Mouse (Mus musculus) kidney, postnatal 25 days (tissue): ENCODE measurements around the gene Ubtd2.
A peak's percentile ranks its signal among the peaks of the same experiment; 100 is the strongest.
"Not testable (repeated sequence)": the region's sequence is repeated elsewhere in the genome, so short reads cannot be mapped to it uniquely, and the experiment has no call there.

Source experiments
- DNase-seq, 2 experiments: peaks; one replicate each; pipeline ENCODE4 v3.0.0; 2021; ENCODE audit warnings: mixed read lengths in 2 of 2

Gene Ubtd2

DNA sequence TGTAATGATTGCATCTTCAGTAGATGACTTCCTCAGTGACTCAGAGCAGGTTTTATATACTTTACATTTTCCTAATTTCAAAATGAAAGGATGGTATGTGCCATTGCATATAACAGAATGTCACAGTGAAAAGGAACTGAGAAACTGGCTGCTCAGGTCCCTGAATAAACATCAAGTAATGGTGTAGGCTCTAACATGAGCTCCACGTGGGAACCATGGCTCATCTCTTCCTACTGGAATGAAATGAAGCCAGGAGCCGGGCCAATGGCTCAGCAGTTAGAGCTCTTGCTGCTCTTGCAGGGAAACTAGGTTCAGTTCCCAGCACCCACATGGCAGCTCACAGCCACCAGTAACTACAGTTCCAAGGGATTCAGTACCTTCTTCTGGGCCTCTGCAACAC lies 16.8 kb downstream of the Ubtd2 start:
- DNase-seq = no peak

DNA sequence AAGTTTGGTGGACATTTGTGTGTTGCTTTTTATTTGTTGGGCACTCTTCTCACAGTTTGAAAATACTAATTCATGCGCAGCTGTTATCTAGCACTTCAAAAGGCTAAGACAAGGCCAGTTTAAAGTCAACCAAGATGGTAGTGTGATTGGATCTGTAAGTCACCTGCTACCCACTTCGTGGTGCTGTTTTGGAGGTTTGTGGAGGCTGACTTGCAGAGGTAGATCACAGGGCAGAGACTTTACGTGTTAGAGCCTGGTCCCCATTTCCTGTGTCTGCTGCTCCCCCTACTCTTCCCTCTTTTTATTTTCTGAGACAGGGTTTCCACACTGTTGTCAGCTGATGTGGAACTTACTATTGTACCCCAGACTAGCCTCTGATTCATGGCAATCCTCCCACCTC lies 19.6 kb downstream of the Ubtd2 start:
- no peak for DNase-seq

DNA sequence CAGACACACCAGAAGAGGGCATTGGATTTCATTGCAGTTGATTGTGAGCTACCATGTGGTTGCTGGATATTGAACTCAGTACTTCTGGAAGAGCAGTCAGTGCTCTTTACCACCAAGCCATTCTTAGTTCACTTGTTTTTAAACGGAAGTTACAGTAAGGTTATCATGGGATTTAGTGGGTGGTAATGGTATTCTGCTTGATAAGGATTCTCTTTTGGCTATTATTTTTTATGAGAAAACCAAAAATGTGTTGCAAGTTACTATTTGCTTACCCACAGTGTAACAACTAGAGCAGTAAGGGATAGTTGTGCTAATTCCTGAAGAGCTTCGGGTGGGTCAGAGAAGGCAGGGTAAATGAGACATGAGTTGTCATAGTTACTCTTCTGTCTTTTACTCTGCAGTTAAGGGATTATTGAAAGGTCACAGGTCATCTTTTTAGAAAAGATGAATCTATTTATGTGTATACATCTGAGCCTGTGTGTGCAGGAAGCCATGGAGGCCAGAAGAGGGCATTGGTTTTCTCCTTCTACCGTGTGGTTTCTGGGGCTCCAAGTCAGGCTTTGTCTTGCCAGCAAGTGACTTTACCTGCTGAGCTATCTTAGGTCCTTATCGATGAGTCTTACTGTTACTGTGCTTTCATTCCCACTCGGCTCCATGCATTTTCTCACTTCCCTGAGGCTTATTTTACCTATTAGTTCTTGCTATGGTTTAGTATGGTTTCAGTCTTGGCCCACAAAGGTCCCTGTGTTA lies 20.5 kb downstream of the Ubtd2 start:
- no peak for DNase-seq

DNA sequence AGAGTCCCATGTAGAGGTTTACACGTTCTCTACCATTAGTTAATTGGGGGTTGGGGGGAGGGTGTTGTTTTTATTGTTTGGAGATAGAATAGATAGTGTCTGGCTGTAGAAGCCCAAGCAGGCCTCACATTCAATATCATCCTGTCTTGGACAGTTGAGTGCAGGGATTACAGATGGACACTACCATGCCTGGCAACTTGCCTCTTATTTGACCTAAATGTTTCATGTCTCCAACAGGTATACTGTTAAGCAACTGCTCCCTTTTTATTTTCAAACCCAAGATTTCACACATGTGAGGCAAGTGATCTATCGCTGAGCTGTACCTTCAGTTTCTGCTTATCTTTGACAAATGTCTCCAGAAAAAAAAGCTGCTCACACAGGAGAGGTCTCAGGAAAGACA lies 26.4 kb downstream of the Ubtd2 start:
- DNase-seq = no peak

DNA sequence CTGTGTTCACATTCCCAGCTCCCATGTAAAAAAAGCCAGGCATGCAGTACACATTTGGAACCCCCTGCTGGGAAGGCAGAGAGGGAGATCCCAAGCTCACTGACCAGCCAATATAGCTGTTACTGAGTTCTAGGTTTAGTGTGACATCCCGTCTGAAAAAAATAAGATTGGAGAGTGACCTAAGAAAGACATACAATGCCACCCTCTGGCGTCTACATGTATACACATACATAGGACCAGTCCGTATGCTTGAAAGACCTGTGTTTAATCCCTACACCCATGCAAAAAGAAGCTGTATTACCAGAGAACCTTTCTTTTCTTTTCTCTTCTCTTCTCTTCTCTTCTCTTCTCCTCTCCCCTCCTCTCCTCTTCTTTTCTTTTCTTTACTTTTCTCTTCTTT lies 30.1 kb downstream of the Ubtd2 start:
- DNase-seq = no peak

DNA sequence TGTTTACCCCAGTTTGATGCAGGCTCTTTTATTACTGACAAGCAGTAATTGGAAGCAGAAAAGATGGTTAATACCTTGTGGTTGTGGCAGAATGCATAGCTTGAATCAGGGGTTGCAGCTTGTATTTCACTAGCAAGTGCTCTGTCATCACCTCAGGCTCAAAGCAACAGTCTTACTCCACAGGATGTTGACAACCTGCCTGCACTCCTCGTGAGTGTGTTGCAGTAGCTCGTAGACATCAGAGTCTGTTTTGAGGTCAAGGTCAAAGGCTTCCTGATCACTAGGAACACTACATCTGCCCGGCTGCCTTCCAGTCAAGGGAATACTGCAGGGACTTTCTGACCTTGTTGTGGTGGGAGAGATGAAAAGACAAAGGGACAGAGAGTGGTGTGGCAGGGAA lies 31.5 kb downstream of the Ubtd2 start:
- DNase-seq = no peak

DNA sequence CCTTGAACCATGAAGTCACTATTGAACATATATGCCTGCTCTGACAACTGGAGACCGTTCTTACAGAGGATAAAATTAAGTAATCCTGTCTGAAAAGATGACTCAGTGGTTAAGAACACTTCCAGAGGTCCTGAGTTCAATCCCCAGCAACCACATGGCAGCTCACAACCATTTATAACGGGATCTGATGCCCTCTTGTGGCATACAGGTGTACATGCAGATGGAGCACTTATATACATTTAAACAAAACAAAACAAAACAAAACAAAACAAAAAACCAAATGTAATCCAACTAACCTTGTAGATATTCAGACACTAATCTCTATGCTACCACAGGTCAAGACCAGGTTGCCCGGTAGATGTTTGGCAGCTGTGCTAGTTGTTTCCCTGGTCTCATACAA lies 32.3 kb downstream of the Ubtd2 start:
- DNase-seq = no peak

DNA sequence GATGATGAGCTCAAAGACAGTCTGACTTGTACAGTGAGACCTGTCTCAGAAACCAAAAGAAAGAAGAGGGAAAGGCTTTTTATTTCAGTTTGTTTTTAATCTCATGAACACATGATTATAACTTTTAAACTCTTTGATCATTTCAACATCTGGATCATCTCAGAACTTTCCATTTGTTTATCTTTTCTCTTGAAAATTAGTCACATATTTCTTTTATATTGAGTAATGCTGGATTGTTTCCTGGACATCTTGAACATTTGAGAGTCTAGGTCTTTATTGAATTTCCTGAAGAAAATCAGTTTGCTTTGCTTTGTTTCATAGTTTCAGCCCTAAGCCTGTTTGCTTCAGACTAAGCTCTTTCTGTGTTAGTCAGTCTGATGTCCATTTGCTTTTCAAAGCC lies 33.2 kb downstream of the Ubtd2 start:
- no peak for DNase-seq

DNA sequence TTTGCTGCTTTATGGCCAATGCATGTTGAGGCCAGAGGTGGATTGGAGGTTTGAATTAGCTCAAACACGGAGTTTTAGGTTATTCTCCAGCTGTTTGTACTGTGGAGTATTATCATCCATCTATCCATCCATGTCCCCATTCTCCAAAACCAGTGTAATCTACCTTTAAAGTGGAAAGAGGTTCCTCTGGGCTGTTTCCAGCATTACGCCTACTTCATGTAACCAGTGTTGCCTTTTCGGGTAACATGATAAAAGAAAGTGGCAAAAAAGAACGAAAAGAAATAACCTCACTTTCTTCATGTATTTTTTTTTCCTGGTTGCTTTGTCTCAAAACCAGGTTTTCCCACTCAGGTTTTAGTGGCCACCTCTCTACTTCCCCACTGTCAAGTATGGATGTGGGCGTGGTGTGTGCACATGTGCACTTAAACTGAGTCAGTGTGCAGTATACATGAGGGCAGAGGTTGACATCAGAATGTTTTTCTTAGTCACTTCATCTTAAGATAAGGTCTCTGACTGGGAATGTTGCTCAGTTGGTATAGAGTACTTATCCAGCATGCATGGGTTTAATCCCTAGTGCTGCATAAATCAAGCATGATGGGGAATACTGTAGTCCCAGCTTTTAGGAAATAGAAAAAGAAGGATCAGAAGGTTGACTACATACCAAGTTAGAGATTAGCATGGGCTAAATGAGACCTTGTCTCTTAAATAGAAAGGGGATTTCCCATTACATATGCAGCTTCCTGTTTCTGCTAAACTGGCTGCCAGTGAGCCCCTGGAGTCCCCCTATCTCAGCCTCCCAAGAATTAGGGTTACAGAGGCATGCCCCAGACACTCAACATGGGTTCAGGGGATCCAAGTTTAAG lies 33.9 kb downstream of the Ubtd2 start:
- DNase-seq = no peak

DNA sequence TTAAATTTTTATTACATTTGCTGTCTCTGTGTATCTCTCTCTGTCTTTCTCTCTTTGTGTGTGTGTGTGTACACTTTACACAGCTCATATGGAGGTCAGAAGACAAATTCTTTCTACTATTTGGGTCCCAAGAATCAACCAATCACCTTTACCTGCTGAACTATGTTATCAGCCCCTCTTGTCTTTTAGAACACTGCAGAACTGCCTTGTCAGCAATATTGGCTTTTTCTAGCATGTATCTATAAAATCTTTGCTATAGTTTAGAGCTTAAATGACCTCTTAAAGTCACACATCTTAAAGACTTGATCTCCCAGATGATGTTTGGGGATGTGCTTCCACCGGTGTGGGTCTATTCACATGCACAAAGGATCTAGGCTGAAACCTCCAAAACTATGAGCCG lies 35.9 kb downstream of the Ubtd2 start:
- DNase-seq = no peak

DNA sequence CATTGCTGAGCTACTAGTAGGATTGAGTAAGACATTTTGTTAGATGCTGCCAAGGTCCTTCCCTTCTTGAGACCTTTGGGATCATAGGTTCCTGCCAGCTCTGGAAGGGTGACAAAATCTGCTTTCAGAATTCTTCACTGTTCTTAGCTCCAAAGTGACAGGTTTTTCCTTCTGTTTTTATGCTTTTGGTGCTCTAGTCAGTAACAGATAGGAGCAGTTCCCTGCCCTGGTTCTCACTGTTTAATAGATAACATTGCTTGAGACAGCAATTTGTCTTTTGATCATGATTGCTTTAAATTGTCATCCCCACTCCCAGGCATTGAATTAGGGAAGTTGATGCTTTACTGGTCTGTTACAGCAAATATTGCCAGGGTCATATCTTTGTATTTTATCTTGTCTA lies 38.1 kb downstream of the Ubtd2 start:
- no peak for DNase-seq

DNA sequence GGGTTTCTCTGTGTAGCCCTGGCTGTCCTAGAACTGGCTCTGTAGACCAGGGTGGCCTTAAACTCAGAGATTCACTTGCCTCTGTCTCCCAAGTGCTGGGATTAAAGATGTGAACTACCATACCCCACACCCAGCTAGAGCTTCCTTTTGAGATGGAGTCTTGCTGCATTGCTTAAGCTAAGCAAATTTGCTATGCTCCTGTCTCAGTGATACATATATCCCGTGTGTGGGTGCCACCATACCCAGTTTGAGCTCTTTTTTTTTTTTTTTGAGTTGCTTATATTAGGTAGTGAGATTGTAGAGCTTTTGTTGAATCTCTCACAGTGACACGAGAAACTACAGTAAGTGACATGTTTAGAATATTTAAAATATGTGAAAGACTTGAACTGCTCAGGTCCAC lies 40.1 kb downstream of the Ubtd2 start:
- DNase-seq = no peak

DNA sequence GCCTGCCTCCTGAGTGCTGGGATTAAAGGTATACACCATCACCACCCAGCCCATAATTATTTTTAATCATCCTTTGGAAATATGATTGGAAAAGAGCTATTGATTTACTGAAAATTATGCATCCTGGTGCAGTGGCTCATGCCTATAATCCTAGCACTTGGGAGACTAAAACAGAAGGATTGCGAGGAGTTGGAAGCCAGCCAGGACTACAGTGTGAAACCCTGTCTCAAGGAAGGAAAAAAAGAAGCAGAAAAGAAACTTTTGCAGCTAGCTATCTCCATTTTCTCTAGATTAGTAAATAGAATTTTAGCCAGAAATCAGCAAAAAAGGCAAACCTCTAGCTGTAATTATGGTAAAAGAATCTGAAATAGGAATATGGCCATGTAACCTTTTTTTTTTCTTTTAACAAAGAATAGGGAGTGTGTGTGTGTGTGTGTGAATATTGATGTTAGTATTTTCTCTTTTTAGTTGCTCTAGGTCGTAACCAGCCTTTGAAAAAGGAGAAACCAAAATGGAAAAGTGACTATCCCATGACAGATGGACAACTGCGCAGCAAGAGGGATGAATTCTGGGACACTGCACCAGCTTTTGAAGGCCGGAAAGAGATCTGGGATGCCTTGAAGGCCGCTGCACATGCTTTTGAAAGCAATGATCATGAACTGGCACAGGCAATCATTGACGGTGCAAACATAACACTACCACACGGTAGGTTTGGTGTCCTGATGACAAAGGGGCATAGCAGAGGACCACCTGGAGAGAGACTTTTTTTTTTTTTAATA lies 43.8 kb downstream of the Ubtd2 start:
- DNase-seq = peak; percentile 42 to 68

DNA sequence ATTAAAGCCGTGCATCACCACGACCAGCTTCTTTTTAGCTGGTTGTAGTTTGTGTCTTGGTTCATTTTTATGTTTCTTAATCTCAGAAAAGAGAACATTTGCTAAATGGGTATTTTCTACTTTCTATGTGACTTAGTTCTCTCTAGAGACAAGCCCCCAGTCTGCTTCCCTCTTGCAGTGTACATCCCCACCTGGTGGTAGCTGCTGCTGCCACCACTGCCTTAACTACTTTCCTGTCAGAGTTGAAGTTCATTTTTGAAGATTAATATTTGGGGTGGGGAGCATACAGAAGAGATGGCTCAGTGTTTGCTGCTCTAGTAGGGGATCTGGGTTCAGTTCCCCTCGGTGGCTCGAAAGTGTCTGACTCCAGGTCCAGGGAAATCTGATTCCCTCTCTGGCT lies 44.8 kb downstream of the Ubtd2 start:
- no peak for DNase-seq

DNA sequence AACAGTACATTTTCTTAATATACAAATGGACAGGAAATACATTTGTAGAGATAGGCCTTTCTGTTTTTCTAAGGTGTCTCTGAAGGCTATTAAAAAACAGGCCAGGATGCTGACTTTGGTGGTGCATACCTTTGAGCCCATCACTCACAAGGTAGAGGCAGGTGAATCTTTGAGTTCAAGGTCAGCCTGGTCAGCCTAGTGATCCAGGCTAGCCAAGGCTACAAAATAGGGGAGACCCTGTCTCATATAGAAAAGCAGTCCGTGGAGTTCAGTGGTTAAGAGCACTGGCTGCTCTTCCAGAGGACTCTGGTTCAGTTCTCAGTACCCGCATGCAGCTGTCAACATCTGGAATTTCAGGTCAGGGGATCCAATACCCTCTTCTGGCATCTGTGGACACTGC lies 48.5 kb downstream of the Ubtd2 start:
- no peak for DNase-seq

DNA sequence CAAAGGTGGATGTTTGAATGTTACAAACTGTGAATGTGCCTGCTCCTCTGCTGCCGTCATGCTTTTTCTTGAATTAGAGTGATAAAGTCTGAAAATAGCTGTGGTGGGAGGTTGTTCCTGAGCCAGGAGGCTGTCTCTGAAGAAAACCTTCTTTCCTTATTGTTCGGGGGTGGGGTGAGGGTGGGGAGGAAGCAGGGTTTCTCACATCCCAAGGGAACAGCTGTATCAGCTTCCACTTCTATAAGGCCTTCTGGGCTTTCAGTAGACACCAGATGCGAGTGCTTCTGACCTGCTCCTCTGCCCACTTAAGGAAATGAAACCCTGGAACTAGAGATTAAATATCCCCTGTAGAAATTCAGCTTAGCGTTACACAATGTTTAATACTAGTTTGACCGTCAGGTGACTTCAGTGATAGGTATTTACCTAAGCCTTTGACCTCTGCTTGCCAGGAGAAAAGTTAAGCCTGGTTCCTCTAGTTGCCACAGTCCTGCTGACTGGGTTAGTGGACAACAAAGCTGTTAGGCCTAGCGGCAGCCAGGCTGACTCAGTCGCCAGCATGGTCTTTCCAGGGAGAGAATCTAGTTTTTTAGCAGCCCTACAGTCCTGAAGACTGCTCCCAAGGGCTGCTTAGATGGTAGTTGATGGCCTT lies 50.0 kb downstream of the Ubtd2 start:
- no peak for DNase-seq

DNA sequence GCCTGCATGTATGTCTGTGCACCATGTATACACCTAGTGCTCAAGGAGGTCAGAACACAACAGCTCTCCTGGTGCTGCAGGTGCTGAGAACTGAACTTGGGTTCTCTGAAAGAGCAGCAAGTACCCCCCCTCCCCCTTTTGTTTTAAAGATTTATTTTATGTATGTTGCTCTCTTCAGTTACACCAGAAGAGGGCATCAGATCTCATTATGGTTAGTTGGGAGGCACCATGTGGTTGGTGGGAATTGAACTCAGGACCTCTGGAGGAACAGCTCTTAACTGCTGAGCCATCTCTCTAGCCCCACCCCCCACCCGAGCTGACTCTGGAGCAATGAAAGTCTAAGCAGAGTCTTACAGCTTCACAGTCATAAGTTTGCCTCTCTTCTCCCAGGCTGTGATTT lies 55.8 kb downstream of the Ubtd2 start:
- DNase-seq = no peak

DNA sequence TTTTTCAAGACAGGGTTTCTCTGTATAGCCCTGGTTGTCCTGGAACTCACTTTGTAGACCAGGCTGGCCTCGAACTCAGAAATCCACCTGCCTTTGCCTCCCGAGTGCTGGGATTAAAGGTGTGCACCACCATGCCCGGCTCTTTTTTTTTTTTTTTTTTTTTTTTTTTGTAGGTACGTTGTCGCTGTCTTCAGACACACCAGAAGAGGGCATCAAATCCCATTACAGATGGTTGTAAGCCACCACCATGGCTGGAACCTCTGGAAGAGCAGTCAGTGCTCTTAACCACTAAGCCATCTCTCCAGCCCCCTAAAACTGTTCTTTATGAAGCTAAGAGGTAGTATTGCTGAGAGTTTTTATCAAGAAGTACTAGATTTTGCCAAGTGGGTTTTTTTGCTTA lies 59.7 kb downstream of the Ubtd2 start:
- DNase-seq = not testable (repeated sequence)

DNA sequence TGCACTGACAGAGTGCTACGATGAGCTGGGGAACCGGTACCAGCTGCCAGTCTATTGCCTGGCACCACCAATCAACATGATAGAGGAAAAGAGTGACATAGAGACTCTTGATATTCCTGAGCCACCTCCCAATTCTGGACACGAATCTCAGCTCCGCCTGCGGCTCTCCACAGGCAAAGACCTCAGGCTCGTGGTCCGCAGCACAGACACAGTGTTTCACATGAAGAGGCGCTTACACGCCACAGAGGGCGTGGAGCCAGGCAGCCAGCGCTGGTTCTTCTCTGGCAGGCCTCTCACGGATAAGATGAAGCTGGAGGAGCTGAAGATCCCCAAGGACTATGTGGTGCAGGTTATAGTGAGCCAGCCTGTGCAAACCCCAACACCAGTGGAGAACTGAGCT lies 60.9 kb downstream of the Ubtd2 start:
- no peak for DNase-seq

DNA sequence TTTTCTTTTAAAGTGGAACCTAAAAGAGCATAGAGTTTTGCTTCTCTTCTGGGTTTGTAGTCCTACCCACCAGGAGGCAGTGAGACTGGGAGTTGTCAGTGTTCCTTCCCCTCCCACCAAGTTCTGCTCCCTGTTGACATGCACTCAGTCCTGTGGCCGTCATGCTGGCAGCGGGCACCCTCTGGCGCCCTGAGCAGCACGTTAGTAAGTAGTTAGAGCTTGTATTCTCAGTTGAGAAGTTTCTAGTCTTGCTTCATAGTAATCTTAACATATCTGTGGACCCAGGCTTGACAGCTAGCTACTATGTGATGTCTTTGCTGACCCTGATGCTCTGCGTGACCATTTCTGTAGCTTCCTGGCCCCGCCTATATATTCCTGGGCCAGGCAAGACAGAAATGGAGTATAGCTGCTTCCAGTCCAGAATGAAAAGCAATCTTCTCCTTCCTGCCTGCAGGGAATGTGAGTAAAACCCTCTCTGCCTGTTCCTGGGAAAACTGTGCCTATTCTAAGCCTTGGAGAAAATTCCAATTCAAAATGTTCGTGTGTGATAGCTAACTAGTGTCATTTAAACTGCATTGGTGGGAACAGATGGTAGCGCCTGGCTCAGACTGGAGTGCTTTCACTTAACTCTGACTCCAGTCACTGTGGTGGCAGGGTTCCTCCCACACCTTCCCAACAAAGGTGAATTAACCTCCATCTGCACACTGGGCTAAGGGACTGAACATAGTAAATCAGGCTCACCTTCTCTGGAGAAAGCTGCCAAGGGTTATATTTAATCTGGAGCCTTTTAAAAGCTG lies 61.9 kb downstream of the Ubtd2 start:
- DNase-seq = no peak

DNA sequence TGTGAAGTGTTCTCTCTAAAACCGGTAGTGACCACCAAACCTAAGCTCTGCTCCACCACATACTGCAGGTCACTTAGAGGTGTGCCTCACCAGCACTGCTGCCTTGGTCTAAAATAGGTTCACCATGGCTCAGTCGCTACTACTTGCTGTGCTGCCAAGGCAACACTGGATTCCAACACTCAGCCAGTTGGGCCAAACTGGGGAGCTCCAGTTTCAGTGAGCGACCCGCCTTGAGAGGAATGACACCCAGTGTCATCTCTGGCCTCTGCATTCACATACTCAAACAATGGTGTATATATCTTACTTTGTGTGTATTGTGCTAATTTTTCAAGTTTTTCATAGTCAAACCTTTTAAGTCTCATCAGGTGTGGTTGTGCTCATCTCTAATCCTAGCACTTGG lies 63.6 kb downstream of the Ubtd2 start:
- no peak for DNase-seq

DNA sequence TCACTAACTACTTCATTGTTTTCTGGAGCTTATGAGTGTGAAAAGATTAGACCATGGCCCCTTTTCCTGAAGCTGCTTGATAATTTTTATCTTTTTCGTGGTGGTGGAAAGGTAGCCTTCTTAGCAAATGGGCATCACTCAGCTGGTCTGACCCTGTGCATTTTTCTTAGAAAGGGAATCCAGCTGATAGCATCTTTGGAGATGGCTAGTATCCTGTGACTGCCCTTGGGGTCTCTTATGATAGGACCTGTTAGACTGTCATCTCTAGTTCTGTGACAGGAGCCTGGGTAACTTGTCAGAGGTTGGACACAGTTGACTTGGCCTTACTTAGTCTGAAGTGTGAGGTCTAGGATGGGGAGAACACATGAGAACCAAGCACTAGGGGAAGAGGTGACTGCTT lies 64.2 kb downstream of the Ubtd2 start:
- DNase-seq = no peak
